Mouse (Mus musculus): ENCODE measurements around the gene Ncf1. TPM values are rescaled to one million over a fixed set of nuclear protein-coding genes. Genes with fewer than 3 reads are reported as not detected.

Gene Ncf1
- polyA plus RNA-seq, 1 experiment from 2014 or later, result 4.2 TPM

- H3K36me3 ChIP-seq (ENCODE audit: insufficient read depth, low read length), result peaks cover 98% of the 10 kb centered on the region
- no peak overlapping the region for H3K27ac ChIP-seq (ENCODE audit: low read length)
- H3K9me3 ChIP-seq (ENCODE audit: low read length), result no peaks in the 10 kb centered on the region
- H3K4me3 ChIP-seq (ENCODE audit: low read length), result no peak overlapping the region
- H3K27me3 ChIP-seq (ENCODE audit: insufficient read depth, low read length), result no peaks in the 10 kb centered on the region
- H3K9ac ChIP-seq (replicated peaks; ENCODE audit: low read length), result no peak overlapping the region
- 94% methylated on average over 8 of the region's 8 CpGs for WGBS
- H3K4me2 ChIP-seq (replicated peaks; ENCODE audit: low read depth, low read length), result no peak overlapping the region
- no peaks in the 10 kb centered on the region for H3K4me1 ChIP-seq (ENCODE audit: insufficient read depth, low read length)
- ATAC-seq (ENCODE audit: low FRiP score, low TSS enrichment), result no peak
Observed at GRCm38 (mm10) chr5:134249245-134249649, 19.8 kb upstream of the Ncf1 start.

- Histone ChIP-seq H3K4me2 (replicated peaks; ENCODE audit: low read depth, low read length) (no peak overlapping the region), H3K27me3 (ENCODE audit: insufficient read depth, low read length) (no peaks in the 10 kb centered on the region), H3K4me1 (ENCODE audit: insufficient read depth, low read length) (no peaks in the 10 kb centered on the region), H3K27ac (ENCODE audit: low read length) (no peak overlapping the region), H3K4me3 (ENCODE audit: low read length) (no peak overlapping the region), H3K9me3 (ENCODE audit: low read length) (no peaks in the 10 kb centered on the region), H3K36me3 (ENCODE audit: insufficient read depth, low read length) (peaks cover 98% of the 10 kb centered on the region), H3K9ac (replicated peaks; ENCODE audit: low read length) (no peak overlapping the region)
- WGBS, result 91% methylated on average over 14 of the region's 14 CpGs
- no peak for ATAC-seq (ENCODE audit: low FRiP score, low TSS enrichment)
Observed at GRCm38 (mm10) chr5:134248608-134249244, 19.3 kb upstream of the Ncf1 start.

GRCm38 (mm10) chr5:134246146-134246545 lies 16.7 kb upstream of the Ncf1 start:
- no peaks in the 10 kb centered on the region for H3K4me1 ChIP-seq (ENCODE audit: insufficient read depth, low read length)
- no peak overlapping the region for H3K4me3 ChIP-seq (ENCODE audit: low read length)
- H3K36me3 ChIP-seq (ENCODE audit: insufficient read depth, low read length), result peaks cover 98% of the 10 kb centered on the region
- no peak overlapping the region for H3K4me2 ChIP-seq (replicated peaks; ENCODE audit: low read depth, low read length)
- H3K27ac ChIP-seq (ENCODE audit: low read length), result no peak overlapping the region
- no peaks in the 10 kb centered on the region for H3K9me3 ChIP-seq (ENCODE audit: low read length)
- WGBS, result 86% methylated on average over 5 of the region's 5 CpGs
- H3K9ac ChIP-seq (replicated peaks; ENCODE audit: low read length), result no peak overlapping the region
- no peaks in the 10 kb centered on the region for H3K27me3 ChIP-seq (ENCODE audit: insufficient read depth, low read length)
- no peak for ATAC-seq (ENCODE audit: low FRiP score, low TSS enrichment)

- Histone ChIP-seq H3K9me3 (ENCODE audit: low read length) (no peaks in the 10 kb centered on the region), H3K9ac (replicated peaks; ENCODE audit: low read length) (no peak overlapping the region), H3K36me3 (ENCODE audit: insufficient read depth, low read length) (peaks cover 100% of the 10 kb centered on the region), H3K4me3 (ENCODE audit: low read length) (no peak overlapping the region), H3K4me1 (ENCODE audit: insufficient read depth, low read length) (no peaks in the 10 kb centered on the region), H3K27ac (ENCODE audit: low read length) (no peak overlapping the region), H3K4me2 (replicated peaks; ENCODE audit: low read depth, low read length) (no peak overlapping the region), H3K27me3 (ENCODE audit: insufficient read depth, low read length) (no peaks in the 10 kb centered on the region)
- ATAC-seq (ENCODE audit: low FRiP score, low TSS enrichment), result no peak
- WGBS, result 85% methylated on average over 5 of the region's 5 CpGs
Observed at GRCm38 (mm10) chr5:134244890-134245289, 15.5 kb upstream of the Ncf1 start.

- Histone ChIP-seq H3K27me3 (ENCODE audit: insufficient read depth, low read length) (no peaks in the 10 kb centered on the region), H3K4me2 (replicated peaks; ENCODE audit: low read depth, low read length) (no peak overlapping the region), H3K4me1 (ENCODE audit: insufficient read depth, low read length) (no peaks in the 10 kb centered on the region), H3K9me3 (ENCODE audit: low read length) (no peaks in the 10 kb centered on the region), H3K36me3 (ENCODE audit: insufficient read depth, low read length) (peaks cover 100% of the 10 kb centered on the region), H3K4me3 (ENCODE audit: low read length) (no peak overlapping the region), H3K9ac (replicated peaks; ENCODE audit: low read length) (no peak overlapping the region), H3K27ac (ENCODE audit: low read length) (no peak overlapping the region)
- 89% methylated on average over 26 of the region's 26 CpGs for WGBS
- ATAC-seq (ENCODE audit: low FRiP score, low TSS enrichment), result no peak
Observed at GRCm38 (mm10) chr5:134243661-134244436, 14.4 kb upstream of the Ncf1 start.

GRCm38 (mm10) chr5:134241831-134242230 lies 12.4 kb upstream of the Ncf1 start:
- Histone ChIP-seq H3K4me1 (ENCODE audit: insufficient read depth, low read length) (no peaks in the 10 kb centered on the region), H3K9me3 (ENCODE audit: low read length) (no peaks in the 10 kb centered on the region), H3K9ac (replicated peaks; ENCODE audit: low read length) (no peak overlapping the region), H3K4me3 (ENCODE audit: low read length) (no peak overlapping the region), H3K27me3 (ENCODE audit: insufficient read depth, low read length) (no peaks in the 10 kb centered on the region), H3K36me3 (ENCODE audit: insufficient read depth, low read length) (peaks cover 100% of the 10 kb centered on the region), H3K27ac (ENCODE audit: low read length) (no peak overlapping the region), H3K4me2 (replicated peaks; ENCODE audit: low read depth, low read length) (no peak overlapping the region)
- 84% methylated on average over 5 of the region's 5 CpGs for WGBS
- no peak for ATAC-seq (ENCODE audit: low FRiP score, low TSS enrichment)

- Histone ChIP-seq H3K4me3 (ENCODE audit: low read length) (no peak overlapping the region), H3K9me3 (ENCODE audit: low read length) (no peaks in the 10 kb centered on the region), H3K27ac (ENCODE audit: low read length) (no peak overlapping the region), H3K9ac (replicated peaks; ENCODE audit: low read length) (no peak overlapping the region), H3K4me1 (ENCODE audit: insufficient read depth, low read length) (peaks cover 15% of the 10 kb centered on the region), H3K27me3 (ENCODE audit: insufficient read depth, low read length) (no peaks in the 10 kb centered on the region), H3K36me3 (ENCODE audit: insufficient read depth, low read length) (peaks cover 72% of the 10 kb centered on the region), H3K4me2 (replicated peaks; ENCODE audit: low read depth, low read length) (no peak overlapping the region)
- no peak for ATAC-seq (ENCODE audit: low FRiP score, low TSS enrichment)
- WGBS, result 82% methylated on average over 28 of the region's 28 CpGs
Observed at GRCm38 (mm10) chr5:134237936-134238760, 8.7 kb upstream of the Ncf1 start.

GRCm38 (mm10) chr5:134237508-134237907 lies 8.1 kb upstream of the Ncf1 start:
- no peak for ATAC-seq (ENCODE audit: low FRiP score, low TSS enrichment)
- Histone ChIP-seq H3K36me3 (ENCODE audit: insufficient read depth, low read length) (peaks cover 66% of the 10 kb centered on the region), H3K9me3 (ENCODE audit: low read length) (no peaks in the 10 kb centered on the region), H3K4me3 (ENCODE audit: low read length) (no peak overlapping the region), H3K4me1 (ENCODE audit: insufficient read depth, low read length) (peaks cover 18% of the 10 kb centered on the region), H3K4me2 (replicated peaks; ENCODE audit: low read depth, low read length) (no peak overlapping the region), H3K27ac (ENCODE audit: low read length) (no peak overlapping the region), H3K27me3 (ENCODE audit: insufficient read depth, low read length) (no peaks in the 10 kb centered on the region), H3K9ac (replicated peaks; ENCODE audit: low read length) (no peak overlapping the region)
- 89% methylated on average over 11 of the region's 11 CpGs for WGBS

GRCm38 (mm10) chr5:134236796-134237195 lies 7.4 kb upstream of the Ncf1 start:
- WGBS, result 86% methylated on average over 6 of the region's 6 CpGs
- Histone ChIP-seq H3K36me3 (ENCODE audit: insufficient read depth, low read length) (peaks cover 59% of the 10 kb centered on the region), H3K4me2 (replicated peaks; ENCODE audit: low read depth, low read length) (no peak overlapping the region), H3K27ac (ENCODE audit: low read length) (no peak overlapping the region), H3K27me3 (ENCODE audit: insufficient read depth, low read length) (no peaks in the 10 kb centered on the region), H3K4me1 (ENCODE audit: insufficient read depth, low read length) (peaks cover 23% of the 10 kb centered on the region), H3K9me3 (ENCODE audit: low read length) (no peaks in the 10 kb centered on the region), H3K9ac (replicated peaks; ENCODE audit: low read length) (no peak overlapping the region), H3K4me3 (ENCODE audit: low read length) (no peak overlapping the region)
- ATAC-seq (ENCODE audit: low FRiP score, low TSS enrichment), result no peak

Data from kidney, embryonic 16.5 days (tissue).